Comparison of ENCODE assay signal across 16 mouse cellular contexts in the genomic region with DNA sequence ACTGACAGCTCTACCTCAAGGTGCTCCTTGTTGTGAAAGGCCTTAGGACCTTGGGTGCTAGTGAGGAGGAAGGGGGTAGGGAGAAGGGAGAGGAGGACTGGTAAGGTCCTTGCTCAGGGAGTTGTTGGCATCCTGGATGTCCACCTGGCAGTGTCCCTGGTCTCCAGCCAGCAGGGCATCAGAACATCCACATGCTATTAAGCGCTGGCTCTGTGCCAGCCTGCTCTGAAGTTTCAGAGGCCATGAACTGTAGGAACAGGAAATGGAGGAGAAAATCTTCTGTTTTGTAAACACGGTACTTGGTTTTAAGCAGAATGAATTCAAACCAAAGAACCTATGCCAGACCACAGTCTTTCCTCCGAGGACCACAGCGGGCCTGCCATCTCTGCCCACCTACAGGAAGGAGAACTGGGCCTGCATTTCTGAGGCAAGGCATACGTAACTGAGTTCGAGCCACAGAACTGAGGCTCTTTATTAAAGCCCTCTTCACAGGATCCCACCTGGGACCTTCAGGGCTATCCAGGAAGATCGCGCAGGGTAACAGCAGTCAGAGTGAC.
DNase-seq lines count a peak whose midpoint lies in the region; ATAC-seq lines count a peak whose summit lies in the region.
"Had no signal": no experiment of that assay in that cellular context is flagged by ENCODE, and none has a peak within 500 bp of the region (broad histone marks: within the 10 kb centered on the region; RNA-seq: fewer than 3 reads in every experiment).

No protein-coding gene starts in this region.

- no peaks in the 10 kb centered on the region for H3K27me3 ChIP-seq in embryonic facial prominence, embryonic 14.5 days (replicated peaks; ENCODE audit: control insufficient read depth, insufficient read depth, low read length)
- no peaks in the 10 kb centered on the region for H3K27me3 ChIP-seq in embryonic facial prominence, embryonic 10.5 days (replicated peaks; ENCODE audit: low read depth, poor library complexity, severe bottlenecking)
- H3K27me3 ChIP-seq in midbrain, embryonic 13.5 days, result no peaks in the 10 kb centered on the region
- H3K27me3 ChIP-seq: embryonic facial prominence, embryonic 12.5 days; hindbrain, embryonic 13.5 days; liver, embryonic 15.5 days; neural tube, embryonic 15.5 days had no signal

- peak; percentile 48 for DNase-seq in embryonic facial prominence, embryonic 14.5 days (ENCODE audit: low spot score)
- DNase-seq in embryonic facial prominence, embryonic 10.5 days (ENCODE audit: low spot score), result no peak
- peak; percentile 30 for DNase-seq in left cerebral cortex, postnatal 4 days
- no peak for DNase-seq in left cerebral cortex, postnatal 36 days (ENCODE audit: low spot score in 2 of 2)
- peak; percentile 25 for DNase-seq in gastrocnemius, postnatal 14 days
- peak; percentile 25 for DNase-seq in large intestine, adult 2 months (ENCODE audit: low read depth, low spot score)
- no peak for DNase-seq in embryo, embryonic 10 days (ENCODE audit: low spot score)
- DNase-seq: adrenal gland, adult 8-10 months; B cell, adult 2 months had no signal

- no peak for ATAC-seq in embryonic facial prominence, embryonic 14.5 days (ENCODE audit: low read depth)
- ATAC-seq in midbrain, embryonic 13.5 days, result no peak

- H3K36me3 ChIP-seq in embryonic facial prominence, embryonic 14.5 days (ENCODE audit: control insufficient read depth, insufficient read depth, low read length), result no peaks in the 10 kb centered on the region
- no peaks in the 10 kb centered on the region for H3K36me3 ChIP-seq in embryonic facial prominence, embryonic 10.5 days (replicated peaks)
- no peaks in the 10 kb centered on the region for H3K36me3 ChIP-seq in midbrain, embryonic 13.5 days
- H3K36me3 ChIP-seq: embryonic facial prominence, embryonic 12.5 days; forebrain, embryonic 10.5 days; hindbrain, embryonic 13.5 days; liver, embryonic 15.5 days; neural tube, embryonic 15.5 days had no signal

- no peak overlapping the region for H3K9ac ChIP-seq in embryonic facial prominence, embryonic 14.5 days (ENCODE audit: low read depth, low read length)
- H3K9ac ChIP-seq in midbrain, embryonic 13.5 days (replicated peaks), result no peak overlapping the region
- H3K9ac ChIP-seq: embryonic facial prominence, embryonic 12.5 days; hindbrain, embryonic 13.5 days; liver, embryonic 15.5 days; neural tube, embryonic 15.5 days had no signal

- 0 out of 2 replicates have a peak, but pooled peaks cover 5% of the 10 kb centered on the region for H3K4me1 ChIP-seq in embryonic facial prominence, embryonic 14.5 days (ENCODE audit: control insufficient read depth, insufficient read depth, low read length)
- H3K4me1 ChIP-seq in embryonic facial prominence, embryonic 10.5 days, result peaks cover 17% of the 10 kb centered on the region
- H3K4me1 ChIP-seq in midbrain, embryonic 13.5 days (replicated peaks), result no peaks in the 10 kb centered on the region
- H3K4me1 ChIP-seq: embryonic facial prominence, embryonic 12.5 days; hindbrain, embryonic 13.5 days; liver, embryonic 15.5 days; neural tube, embryonic 15.5 days had no signal

- no peak overlapping the region for H3K27ac ChIP-seq in embryonic facial prominence, embryonic 14.5 days (replicated peaks; ENCODE audit: low read depth, low read length)
- H3K27ac ChIP-seq in embryonic facial prominence, embryonic 10.5 days (replicated peaks), result no peak overlapping the region
- no peak overlapping the region for H3K27ac ChIP-seq in midbrain, embryonic 13.5 days
- H3K27ac ChIP-seq: embryonic facial prominence, embryonic 12.5 days; hindbrain, embryonic 13.5 days; liver, embryonic 15.5 days; neural tube, embryonic 15.5 days had no signal

- H3K4me3 ChIP-seq in embryonic facial prominence, embryonic 14.5 days (ENCODE audit: low read depth, low read length), result no peak overlapping the region
- no peak overlapping the region for H3K4me3 ChIP-seq in embryonic facial prominence, embryonic 10.5 days
- no peak overlapping the region for H3K4me3 ChIP-seq in midbrain, embryonic 13.5 days (replicated peaks)
- H3K4me3 ChIP-seq: embryonic facial prominence, embryonic 12.5 days; forebrain, embryonic 10.5 days; hindbrain, embryonic 13.5 days; liver, embryonic 15.5 days; neural tube, embryonic 15.5 days had no signal

- no peaks in the 10 kb centered on the region for H3K9me3 ChIP-seq in embryonic facial prominence, embryonic 14.5 days (ENCODE audit: control insufficient read depth, low read length)
- no peaks in the 10 kb centered on the region for H3K9me3 ChIP-seq in embryonic facial prominence, embryonic 10.5 days
- no peaks in the 10 kb centered on the region for H3K9me3 ChIP-seq in midbrain, embryonic 13.5 days
- H3K9me3 ChIP-seq: embryonic facial prominence, embryonic 12.5 days; forebrain, embryonic 10.5 days; hindbrain, embryonic 13.5 days; liver, embryonic 15.5 days; neural tube, embryonic 15.5 days had no signal

- no peak overlapping the region for H3K4me2 ChIP-seq in embryonic facial prominence, embryonic 14.5 days (ENCODE audit: low read depth, low read length)
- H3K4me2 ChIP-seq in midbrain, embryonic 13.5 days (replicated peaks), result no peak overlapping the region
- H3K4me2 ChIP-seq: embryonic facial prominence, embryonic 12.5 days; heart, embryonic 11.5 days; hindbrain, embryonic 13.5 days; liver, embryonic 15.5 days; neural tube, embryonic 15.5 days had no signal

- WGBS in embryonic facial prominence, embryonic 14.5 days, result 69% methylated on average over 8 of the region's 8 CpGs
- WGBS in embryonic facial prominence, embryonic 10.5 days, result 83% methylated on average over 8 of the region's 8 CpGs
- 46% methylated on average over 8 of the region's 8 CpGs for WGBS in large intestine, adult 2 months
- 94% methylated on average over 8 of the region's 8 CpGs for WGBS in midbrain, embryonic 13.5 days

- intact Hi-C loops in left cerebral cortex, postnatal 4 days (cut with DNase I), result no loop called here
- intact Hi-C loops in left cerebral cortex, postnatal 36 days (cut with DNase I), result no loop called here
- intact Hi-C loops in gastrocnemius, postnatal 14 days (cut with DNase I; ENCODE audit: low total_unique reads), result no loop called here

Comparison
In these comparisons a context has a peak if more than half of its experiments do, and no peak if none do; other contexts are left out.
1. DNase-seq: peak in embryonic facial prominence, embryonic 14.5 days (single experiment), left cerebral cortex, postnatal 4 days (single experiment), gastrocnemius, postnatal 14 days (single experiment) and large intestine, adult 2 months (single experiment); none in embryonic facial prominence, embryonic 10.5 days (single experiment), left cerebral cortex, postnatal 36 days (0 of 2) and embryo, embryonic 10 days (single experiment).